Mouse (Mus musculus): ENCODE data around the gene Gstt3.
"Not testable (repeated sequence)": the region's sequence is repeated elsewhere in the genome, so short reads cannot be mapped to it uniquely, and the experiment has no call there.

Gene Gstt3

DNA sequence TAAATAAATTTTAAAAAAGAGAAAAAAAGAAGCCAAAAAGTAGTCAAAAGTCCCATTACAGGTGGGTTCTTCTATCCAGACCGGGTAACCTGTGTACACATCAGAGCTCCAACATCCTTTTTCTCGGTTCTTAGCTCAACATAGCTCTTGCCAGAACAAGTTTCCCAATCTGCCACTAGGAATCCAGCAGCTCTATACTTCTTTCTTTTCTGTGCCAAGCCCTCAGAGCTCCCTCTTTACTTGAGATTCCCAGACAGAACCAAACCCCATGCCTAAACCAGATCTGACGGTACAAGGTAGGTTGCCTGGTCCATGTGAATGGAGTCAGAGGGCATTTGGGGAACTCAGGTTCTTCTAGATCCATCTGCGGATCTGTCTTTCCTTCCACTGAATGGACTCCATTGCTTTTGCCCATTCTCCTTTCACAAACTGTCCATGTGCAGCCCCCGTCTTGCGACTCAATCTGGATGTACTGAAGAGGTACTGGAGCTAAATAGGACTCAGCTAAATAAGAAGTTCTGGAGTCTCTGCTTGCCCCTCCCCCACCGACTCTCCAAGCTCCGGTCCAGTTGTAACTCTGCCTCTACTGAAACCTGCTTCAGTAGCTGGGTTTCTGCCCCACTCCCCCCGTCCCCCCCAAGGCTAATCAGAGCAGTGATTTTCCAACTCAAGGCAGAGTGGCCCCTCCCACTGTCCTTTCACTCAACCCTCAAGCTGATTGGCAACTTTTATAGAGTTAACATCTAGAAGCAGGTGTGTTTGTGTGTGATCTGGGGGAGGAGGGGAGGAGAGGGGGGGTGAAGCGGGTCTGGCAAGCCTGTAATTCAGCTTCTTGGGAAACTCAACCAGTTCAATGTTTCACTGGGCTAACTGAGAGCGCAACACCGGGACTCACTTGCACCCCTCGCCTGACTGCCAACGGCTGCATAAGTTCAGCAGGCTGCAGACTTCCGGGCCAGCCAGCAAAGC is 1.7 kb downstream of the Gstt3 start:
- no peak for DNase-seq (ENCODE audit: low spot score)

DNA sequence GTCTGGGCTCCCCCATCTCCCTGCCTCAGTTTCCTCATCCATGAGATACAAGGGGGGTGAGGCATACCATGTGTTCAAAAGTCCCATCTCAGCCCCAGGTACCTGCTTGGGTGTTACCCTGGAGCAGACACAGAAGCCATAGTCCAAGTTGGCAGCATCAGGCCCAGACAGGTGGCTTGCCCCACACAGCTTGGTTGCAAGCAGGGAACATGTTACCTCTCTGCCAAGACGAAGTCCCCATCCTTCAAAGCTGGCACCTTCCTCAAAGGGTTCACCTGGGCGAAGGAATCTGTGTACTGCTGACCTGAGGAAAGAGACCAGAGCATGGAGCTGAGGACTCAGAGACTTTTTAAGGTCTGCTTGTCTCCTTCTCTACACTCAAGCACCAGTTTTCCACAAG is 3.3 kb downstream of the Gstt3 start:
- no peak for DNase-seq (ENCODE audit: low spot score)

DNA sequence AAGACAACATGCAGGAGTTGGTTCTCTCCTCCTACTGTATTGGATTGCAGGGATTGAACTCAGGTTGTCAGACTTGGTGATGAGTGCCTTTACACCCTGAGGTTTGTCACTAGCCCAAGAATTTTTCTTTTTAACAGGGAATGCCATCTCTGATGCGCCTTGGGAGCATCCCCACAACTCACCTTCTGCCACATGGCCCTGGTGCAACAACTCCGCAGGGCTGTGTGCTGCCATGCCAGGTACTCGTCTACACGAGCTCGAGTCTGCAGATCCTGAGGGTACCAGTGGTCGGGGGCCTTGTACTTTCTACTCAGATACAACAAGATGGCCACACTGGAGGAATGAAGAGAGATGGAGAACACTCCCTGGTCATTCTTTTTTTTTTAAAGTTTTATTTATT is 4.7 kb downstream of the Gstt3 start:
- no peak for DNase-seq (ENCODE audit: low spot score)

DNA sequence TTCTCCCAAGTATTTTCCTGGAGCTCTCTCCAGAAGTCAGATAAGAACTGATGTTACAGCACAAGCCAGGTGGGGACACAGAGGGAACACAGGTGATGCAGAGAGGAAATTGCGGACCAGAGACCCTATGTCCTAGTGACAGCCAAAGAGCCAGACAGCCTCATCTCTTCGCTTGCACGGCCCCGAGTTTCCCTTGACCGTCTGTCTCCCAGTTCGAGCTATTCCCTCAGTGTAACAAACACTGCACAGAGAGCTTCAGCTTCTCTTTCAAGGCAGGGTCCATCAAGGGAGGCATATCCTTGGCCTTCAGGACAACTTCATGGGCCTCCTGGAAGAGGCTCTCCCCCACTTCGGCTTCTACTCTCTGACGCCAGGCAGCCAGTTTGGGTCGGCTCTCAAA is 6.6 kb downstream of the Gstt3 start:
- no peak for DNase-seq (ENCODE audit: low spot score)

DNA sequence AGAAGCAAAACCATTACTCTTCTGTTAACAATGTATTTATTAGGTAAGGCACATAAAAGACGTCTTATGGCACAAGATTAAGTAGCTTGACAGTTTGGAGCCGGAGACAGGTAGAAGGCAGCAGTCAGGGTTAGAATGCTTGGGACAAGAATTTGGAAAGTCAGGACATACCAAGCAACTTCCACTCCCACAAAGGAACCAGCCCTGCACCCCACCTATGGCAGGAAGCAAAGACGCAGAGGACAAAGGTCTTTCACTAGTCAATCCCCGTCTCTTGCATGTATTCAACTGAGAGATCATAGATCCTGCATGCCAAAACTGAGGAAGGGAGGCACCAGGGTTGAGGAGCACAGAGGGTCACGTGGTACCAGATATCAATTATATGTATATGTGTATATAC is 7.1 kb downstream of the Gstt3 start:
- no peak for DNase-seq (ENCODE audit: low spot score)

DNA sequence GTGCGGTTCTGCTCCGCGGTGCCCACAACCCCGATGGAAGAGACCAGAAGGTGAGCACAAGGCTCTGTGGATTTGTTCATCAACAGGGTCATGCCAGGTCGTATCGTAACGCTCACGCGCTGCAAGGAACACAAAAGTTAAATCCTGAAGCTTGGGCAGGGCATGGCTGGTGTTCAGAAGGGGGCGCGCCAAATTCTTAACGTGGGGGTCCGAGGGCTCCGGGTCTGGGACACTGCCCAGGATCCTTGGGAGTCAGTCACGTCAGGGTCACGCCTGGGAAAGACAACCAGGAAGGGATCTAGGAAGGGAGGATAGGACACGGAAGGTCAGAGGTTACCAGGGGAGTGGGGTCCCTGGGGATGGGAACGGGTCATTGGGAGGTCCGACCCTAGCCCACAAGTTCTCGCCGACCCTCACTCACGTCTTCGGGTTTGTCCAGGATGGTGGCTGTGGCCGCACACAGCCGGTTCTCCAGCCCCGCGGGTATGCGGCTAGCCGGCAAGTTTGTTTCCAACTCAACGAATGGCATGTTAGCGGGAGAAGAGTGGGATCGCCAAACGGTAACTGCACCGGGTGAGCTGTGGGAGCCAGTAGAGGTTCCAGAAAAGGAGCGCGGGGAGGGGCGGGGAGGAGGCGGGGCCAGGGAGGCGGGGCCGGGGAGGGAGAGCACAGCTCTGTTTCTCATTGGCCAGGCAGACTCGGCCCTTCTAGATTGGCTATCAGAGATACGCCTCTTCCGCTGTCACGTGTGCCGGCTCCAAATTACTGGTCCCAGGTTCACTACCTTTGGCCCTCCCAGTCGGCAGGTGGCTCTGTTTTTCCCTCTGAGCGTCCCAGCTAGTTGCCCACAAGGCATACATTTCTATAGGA is 8.2 kb downstream of the Gstt3 start, which contains the start of gene Ddt:
Ddt (minus strand) TSS at position 620 of the 870 bp plus-strand sequence.
- DNase-seq (ENCODE audit: low spot score): peak; percentile 52

DNA sequence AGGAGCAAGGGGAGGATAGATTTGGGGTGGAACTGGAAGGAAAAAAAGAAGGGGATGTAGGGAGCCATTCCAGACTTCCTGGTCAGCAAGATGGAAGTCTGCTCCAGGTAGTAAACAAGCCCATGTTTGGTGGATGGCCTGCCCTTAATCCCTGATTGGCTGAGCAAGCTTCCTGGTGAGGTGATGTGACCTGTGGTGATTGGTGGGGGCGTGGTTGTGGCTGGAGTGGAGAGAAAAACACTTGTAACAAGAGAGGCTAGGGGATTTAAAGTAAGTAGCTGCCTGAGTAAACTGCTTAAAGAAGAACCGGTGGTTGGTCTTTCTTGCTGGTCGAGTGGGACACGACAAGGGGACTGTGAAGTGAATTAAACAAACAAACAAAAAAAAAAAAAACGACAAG is 13.5 kb downstream of the Gstt3 start:
- DNase-seq (ENCODE audit: low spot score): not testable (repeated sequence)

DNA sequence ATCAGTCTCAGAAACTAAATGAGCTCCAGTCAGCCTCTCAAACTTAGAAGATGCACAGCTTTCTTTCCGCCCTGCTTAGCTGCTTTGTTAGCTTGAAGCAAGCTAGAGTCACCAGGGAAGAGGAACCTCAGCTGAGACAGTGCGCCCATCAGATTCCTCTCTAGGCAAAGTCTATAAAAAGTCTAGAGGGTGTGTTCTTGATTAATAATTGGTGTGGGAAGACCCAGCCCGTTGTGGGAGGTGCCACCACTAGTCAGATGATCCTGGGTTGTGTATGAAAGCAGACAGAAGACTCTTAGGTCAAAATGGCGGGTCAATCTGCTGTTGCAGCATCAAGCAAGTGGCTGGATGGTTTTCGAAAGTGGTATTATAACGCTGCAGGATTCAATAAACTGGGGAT is 14.4 kb downstream of the Gstt3 start:
- DNase-seq (ENCODE audit: low spot score): no peak

DNA sequence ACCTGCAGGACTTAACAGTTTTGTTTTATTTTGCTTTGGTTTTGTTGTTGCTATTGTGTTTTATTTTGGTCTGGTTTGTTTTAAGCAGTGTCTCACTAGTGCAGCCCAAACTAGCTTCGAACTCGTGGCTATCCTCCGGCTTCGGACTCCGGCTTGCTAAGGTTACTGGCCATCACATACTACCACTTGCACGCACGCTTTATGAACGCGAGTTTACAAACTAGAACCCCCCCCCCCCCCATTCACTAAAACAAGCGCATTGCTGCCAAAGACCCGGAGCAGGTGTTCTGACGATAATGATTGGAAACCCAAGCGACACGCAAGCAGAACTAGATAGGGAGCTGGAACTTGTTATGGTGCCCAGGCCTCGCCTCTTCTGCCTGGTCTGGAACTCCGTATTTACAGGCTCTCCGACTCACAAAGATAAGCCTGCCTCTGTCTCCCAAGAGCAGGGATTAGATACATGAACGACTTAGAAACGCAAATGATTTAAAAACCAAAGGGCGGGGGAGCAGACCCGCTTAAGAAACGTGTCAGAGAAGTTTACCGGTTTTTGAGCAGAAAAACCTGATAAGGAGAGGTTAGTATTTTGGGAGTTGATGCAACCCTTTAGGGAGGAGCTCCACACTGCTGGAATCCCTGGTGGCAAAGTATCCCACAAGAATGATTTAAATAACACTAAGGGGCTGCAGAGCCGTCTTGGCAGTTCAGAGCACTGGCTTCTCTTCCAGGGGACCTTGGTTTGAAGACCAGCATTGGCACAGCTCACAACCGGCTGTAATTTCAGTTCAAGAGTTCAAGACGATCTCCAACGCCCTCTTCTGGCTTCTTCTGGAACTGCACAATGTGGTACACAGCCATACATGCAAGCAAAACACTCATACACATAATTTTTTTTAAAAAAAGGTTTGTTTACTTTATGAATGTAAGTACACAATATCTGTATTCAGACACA is 16.4 kb downstream of the Gstt3 start:
- DNase-seq (ENCODE audit: low spot score): peak; percentile 87

DNA sequence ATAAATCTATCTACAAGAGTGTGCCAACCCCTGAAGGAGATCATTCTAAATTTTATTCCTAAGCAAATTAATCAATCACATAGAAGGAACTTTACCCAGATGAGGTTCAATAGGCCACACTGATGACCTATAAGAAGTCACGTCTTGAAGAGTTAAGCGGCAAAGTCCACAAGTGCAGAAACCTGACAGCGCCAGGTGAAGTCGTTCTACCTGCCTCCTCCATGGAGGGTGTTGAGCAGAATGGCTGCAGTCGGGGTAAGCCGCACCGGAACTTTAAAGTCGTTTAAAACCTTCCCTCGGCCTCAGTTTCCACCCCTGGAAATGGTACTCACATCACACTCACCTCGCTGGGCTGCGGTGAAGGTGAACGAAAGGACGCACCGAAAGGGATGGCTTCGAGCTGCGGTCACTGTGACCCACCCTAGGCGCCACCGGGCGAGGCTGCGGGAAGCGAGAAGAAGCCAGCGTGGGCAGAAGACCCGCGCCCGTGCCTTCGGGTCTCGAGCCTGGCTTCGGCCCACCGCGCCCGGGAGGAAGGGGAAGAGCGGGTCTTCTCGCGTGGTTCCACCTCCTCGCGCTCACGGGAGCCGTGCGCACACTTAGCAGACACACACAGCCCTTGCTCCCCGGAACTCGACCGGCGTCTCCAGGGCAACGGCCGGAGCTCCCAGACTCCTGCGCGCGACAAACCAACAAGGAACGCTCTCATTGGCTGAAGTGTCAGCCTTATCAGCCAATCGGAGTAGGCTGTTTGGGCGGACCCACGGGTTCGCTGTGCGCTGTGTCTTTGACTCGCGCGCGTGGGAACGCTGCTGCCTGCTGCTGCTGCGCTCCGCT is 17.3 kb downstream of the Gstt3 start, which contains the start of gene Cabin1:
Cabin1 (minus strand) TSS at position 660 of the 837 bp plus-strand sequence.
- peak; percentile 99 for DNase-seq (ENCODE audit: low spot score)

DNA sequence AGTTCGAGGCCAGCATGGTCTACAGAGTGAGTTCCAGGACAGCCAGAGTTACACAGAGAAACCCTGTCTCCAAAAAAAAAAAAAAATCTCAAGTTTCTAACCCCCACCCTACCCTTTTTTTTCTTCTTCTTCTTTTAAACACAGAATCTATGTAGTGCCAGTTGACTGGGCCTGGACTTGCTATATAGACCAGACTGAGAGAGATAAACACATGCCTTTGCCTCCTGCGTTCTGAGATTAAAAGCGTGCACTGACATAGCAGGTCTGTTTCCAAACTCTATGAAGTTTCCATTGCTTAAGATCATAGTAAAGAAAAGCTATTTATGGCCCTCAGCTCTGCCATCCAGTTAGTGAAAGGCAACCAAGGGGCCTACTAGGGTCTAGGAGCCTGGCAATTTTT is 18.8 kb downstream of the Gstt3 start:
- DNase-seq (ENCODE audit: low spot score): no peak

DNA sequence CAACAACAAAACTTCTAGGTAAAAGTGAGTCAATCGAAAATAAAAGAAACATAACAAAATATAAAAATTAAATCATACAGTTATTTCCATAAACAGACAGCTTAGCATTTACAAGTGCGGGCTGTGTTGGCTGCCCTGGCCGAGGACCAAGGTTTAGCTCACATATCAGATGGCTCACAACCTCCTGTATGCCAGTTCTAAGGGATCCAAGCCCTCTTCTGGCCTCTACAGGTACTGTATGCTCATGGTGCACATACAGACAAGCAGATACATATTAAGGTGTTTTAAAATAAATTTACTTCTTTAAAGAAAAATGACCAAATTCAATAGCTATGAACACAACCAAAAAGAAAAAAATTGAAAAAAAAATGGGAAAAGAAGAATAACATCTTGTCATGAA is 20.9 kb downstream of the Gstt3 start:
- no peak for DNase-seq (ENCODE audit: low spot score)

DNA sequence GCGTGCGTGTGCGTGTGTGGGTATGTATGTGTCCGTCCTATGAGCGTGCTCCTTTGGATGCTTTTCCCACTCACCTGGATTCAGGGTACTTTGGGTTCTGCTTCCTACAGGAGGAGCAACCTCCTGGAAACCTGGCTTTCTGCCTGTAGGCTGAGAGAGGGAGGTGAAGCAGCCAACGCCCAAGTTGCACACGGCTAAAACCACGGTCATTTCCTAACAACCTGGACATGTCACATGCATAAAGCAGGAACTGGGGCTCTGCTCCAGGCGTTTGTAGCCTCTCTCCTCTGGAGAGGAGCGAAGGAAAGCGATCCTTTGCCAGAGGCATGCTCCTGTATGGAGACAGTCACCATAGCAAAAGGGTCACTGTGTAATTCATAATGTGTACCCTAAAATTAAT is 24.5 kb downstream of the Gstt3 start:
- no peak for DNase-seq (ENCODE audit: low spot score)

DNA sequence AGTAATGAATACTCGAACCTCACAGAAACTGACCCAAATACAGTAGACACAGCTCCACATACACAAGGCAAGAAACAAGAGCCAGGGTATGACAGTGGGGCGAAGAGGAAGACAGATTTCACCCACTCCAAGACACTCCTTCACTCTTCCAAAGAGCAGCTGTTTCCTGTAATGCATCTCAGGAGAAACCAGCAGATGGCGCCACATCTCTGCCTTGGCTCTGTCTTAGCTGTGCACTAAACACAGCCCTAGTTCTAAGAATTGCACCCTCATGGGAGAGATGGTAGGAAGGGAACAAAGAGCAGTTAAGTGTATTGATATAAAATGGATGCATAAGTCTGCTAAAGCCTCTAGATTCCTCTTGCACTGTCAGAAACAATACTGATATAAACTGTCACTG is 37.2 kb downstream of the Gstt3 start:
- DNase-seq (ENCODE audit: low spot score): peak; percentile 75

DNA sequence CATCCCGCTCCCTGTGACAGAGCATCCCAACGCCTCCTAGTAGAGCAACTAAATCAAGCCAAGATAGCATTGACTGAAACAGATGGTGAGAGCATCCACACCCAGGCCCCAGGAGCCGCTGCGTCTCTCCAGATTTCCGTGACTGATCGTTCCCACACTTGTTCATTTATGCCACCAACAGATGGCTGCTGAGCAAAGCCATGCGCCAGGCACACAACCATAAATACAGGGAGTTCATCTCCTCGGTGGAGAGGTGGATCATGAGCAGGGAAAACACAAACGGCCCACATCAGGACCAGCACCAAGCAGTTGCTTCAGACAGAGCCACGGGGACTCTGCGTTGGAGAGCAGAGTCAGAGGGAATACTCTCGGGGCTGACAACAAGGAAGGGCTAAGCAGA is 37.8 kb downstream of the Gstt3 start:
- DNase-seq (ENCODE audit: low spot score): no peak

DNA sequence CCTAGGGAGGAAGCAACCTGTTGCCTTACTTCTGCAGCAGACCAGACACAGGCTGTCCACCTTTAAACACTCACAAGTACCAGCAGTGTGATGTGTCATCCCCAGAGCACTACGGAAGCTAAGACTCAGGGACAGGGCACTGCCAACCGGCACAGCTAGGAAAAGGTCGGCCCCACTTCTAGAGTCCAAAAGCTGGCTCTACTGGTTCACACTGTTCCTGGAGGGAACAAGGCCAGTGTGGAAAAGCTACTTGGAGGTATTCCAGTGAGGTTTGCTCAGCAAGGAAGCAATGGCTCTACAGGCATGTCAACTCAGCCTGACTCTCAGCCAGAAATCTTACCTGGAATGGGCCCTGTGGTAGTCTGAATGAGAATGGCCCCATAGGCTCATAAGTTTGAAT is 40.3 kb downstream of the Gstt3 start:
- DNase-seq (ENCODE audit: low spot score): no peak

DNA sequence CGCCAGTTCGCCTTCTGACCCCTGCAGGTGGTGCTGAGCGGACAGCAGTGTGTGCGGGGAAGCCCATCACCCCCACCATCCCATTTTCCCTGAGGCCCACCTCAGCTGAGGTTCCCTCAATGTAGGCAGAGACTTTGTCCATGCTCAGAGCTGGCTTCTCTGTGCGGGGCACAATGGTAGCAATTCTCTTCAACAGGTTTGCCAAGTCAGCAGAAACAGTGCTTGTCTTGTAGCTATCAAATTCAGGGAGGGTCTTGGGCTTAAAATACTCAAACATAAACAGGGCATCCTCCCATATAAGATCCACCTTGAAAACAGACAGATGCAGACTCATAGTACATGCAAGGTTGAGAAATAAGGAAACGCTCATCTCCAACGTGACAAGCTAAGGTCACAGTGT is 55.8 kb downstream of the Gstt3 start:
- DNase-seq (ENCODE audit: low spot score): no peak
